Mouse (Mus musculus) forebrain, embryonic 16.5 days (tissue): ENCODE measurements at regions not wholly inside any gene's neighbourhood (a gene's known extent, or its start where the extent isn't known, plus 50 kb on each side); places are given as distances from the start of the nearest gene placed in this dataset.
A peak's percentile ranks its signal among the peaks of the same experiment; 100 is the strongest.

Experiments used
- ATAC-seq: fragments of 200-750 bp; cut with Nextera tagmentation; 2 replicates; pipeline ENCODE4 v1.8.0; 2017; ENCODE audit warnings: mild to moderate bottlenecking, moderate library complexity
- H3K27ac ChIP-seq: fragments of 300-500 bp; sonication (generic); 2 replicates; pipeline ENCODE4 v1.5.1; 2014; ENCODE audit warnings: low read length, control low read depth
- H3K27me3 ChIP-seq: fragments of 300-500 bp; sonication (generic); replicated peaks from 2 replicates; pipeline ENCODE4 v1.6.1; 2014; ENCODE audit warnings: low read length; ENCODE audit not compliant: control insufficient read depth, insufficient read depth
- H3K36me3 ChIP-seq: fragments of 300-500 bp; sonication (generic); 2 replicates; pipeline ENCODE4 v1.6.1; 2014; ENCODE audit not compliant: control insufficient read depth, insufficient read depth
- H3K4me1 ChIP-seq: fragments of 300-500 bp; sonication (generic); replicated peaks from 2 replicates; pipeline ENCODE4 v1.6.1; 2014; ENCODE audit warnings: low read length; ENCODE audit not compliant: control insufficient read depth, insufficient read depth
- H3K4me2 ChIP-seq: fragments of 300-500 bp; sonication (generic); 2 replicates; pipeline ENCODE4 v1.6.1; 2014; ENCODE audit warnings: mild to moderate bottlenecking, low read length, control low read depth
- H3K4me3 ChIP-seq: fragments of 300-500 bp; sonication (generic); replicated peaks from 2 replicates; pipeline ENCODE4 v1.5.1; 2014; ENCODE audit warnings: mild to moderate bottlenecking, low read length, control low read depth
- H3K9ac ChIP-seq: fragments of 300-500 bp; sonication (generic); replicated peaks from 2 replicates; pipeline ENCODE4 v1.6.1; 2014; ENCODE audit warnings: low read depth, low read length, control low read depth
- H3K9me3 ChIP-seq: fragments of 300-500 bp; sonication (generic); 2 replicates; pipeline ENCODE4 v1.6.1; 2016; ENCODE audit warnings: low read length; ENCODE audit not compliant: control insufficient read depth
- WGBS: fragments of 180-500 bp; shearing (Covaris S2); extraction: QIAGEN DNeasy Blood & Tissue Kit; methylation state at CpG from one replicate; pipeline ENCODE4 v1.1.7; 2014; 5-methylcytosine and 5-hydroxymethylcytosine counted together

GRCm38 (mm10) chr14:45757376-45757775 lies 99.4 kb upstream of the Ddhd1 start:
- no peaks in the 10 kb centered on the region for H3K9me3 ChIP-seq
- H3K27me3 ChIP-seq = no peaks in the 10 kb centered on the region
- H3K9ac ChIP-seq = no peak overlapping the region
- H3K36me3 ChIP-seq = no peaks in the 10 kb centered on the region
- no peak overlapping the region for H3K27ac ChIP-seq
- 11% methylated on average over 1 of the region's 1 CpGs for WGBS
- no peak for ATAC-seq
- no peak overlapping the region for H3K4me2 ChIP-seq
- no peak overlapping the region for H3K4me3 ChIP-seq
- no peaks in the 10 kb centered on the region for H3K4me1 ChIP-seq

GRCm38 (mm10) chr14:45760890-45761680 lies 103.1 kb upstream of the Ddhd1 start:
- Histone ChIP-seq H3K36me3 (no peaks in the 10 kb centered on the region), H3K4me3 (no peak overlapping the region), H3K4me2 (no peak overlapping the region), H3K9me3 (no peaks in the 10 kb centered on the region), H3K9ac (no peak overlapping the region), H3K27ac (no peak overlapping the region), H3K27me3 (no peaks in the 10 kb centered on the region), H3K4me1 (no peaks in the 10 kb centered on the region)
- 95% methylated on average over 16 of the region's 16 CpGs for WGBS
- no peak for ATAC-seq

- H3K4me1 ChIP-seq = no peaks in the 10 kb centered on the region
- H3K27ac ChIP-seq = no peak overlapping the region
- 21% methylated on average over 3 of the region's 3 CpGs for WGBS
- H3K4me3 ChIP-seq = no peak overlapping the region
- ATAC-seq = no peak
- no peak overlapping the region for H3K4me2 ChIP-seq
- H3K36me3 ChIP-seq = no peaks in the 10 kb centered on the region
- H3K9ac ChIP-seq = no peak overlapping the region
- no peaks in the 10 kb centered on the region for H3K9me3 ChIP-seq
- no peaks in the 10 kb centered on the region for H3K27me3 ChIP-seq
Observed at GRCm38 (mm10) chr14:45764231-45764630, 106.3 kb upstream of the Ddhd1 start.

GRCm38 (mm10) chr14:45766582-45766981 lies 108.6 kb upstream of the Ddhd1 start:
- H3K4me2 ChIP-seq = no peak overlapping the region
- H3K27ac ChIP-seq = no peak overlapping the region
- no peaks in the 10 kb centered on the region for H3K36me3 ChIP-seq
- no peak overlapping the region for H3K4me3 ChIP-seq
- H3K27me3 ChIP-seq = no peaks in the 10 kb centered on the region
- no peaks in the 10 kb centered on the region for H3K9me3 ChIP-seq
- no peak for ATAC-seq
- WGBS = 76% methylated on average over 1 of the region's 1 CpGs
- no peak overlapping the region for H3K9ac ChIP-seq
- H3K4me1 ChIP-seq = no peaks in the 10 kb centered on the region

GRCm38 (mm10) chr14:45772665-45773277 lies 114.8 kb upstream of the Ddhd1 start:
- 10% methylated on average over 19 of the region's 19 CpGs for WGBS
- peak; percentile 87 for ATAC-seq
- H3K4me2 ChIP-seq = peak overlapping the region; percentile 46
- H3K4me1 ChIP-seq = no peaks in the 10 kb centered on the region
- H3K9me3 ChIP-seq = no peaks in the 10 kb centered on the region
- H3K27me3 ChIP-seq = no peaks in the 10 kb centered on the region
- H3K4me3 ChIP-seq = 0 out of 2 replicates have a peak overlapping the region, but pooled peaks have one; percentile 12
- no peak overlapping the region for H3K27ac ChIP-seq
- no peaks in the 10 kb centered on the region for H3K36me3 ChIP-seq
- peak overlapping the region; percentile 30; the same call in 1 of the 2 replicates for H3K9ac ChIP-seq

- Histone ChIP-seq H3K9me3 (no peaks in the 10 kb centered on the region), H3K9ac (no peak overlapping the region), H3K4me1 (no peaks in the 10 kb centered on the region), H3K4me2 (no peak overlapping the region), H3K36me3 (no peaks in the 10 kb centered on the region), H3K27ac (no peak overlapping the region), H3K4me3 (no peak overlapping the region), H3K27me3 (no peaks in the 10 kb centered on the region)
- ATAC-seq = no peak
- 35% methylated on average over 7 of the region's 7 CpGs for WGBS
Observed at GRCm38 (mm10) chr14:45773326-45773725, 115.4 kb upstream of the Ddhd1 start.

- no peaks in the 10 kb centered on the region for H3K9me3 ChIP-seq
- H3K27ac ChIP-seq = no peak overlapping the region
- H3K4me2 ChIP-seq = no peak overlapping the region
- WGBS = 84% methylated on average over 6 of the region's 6 CpGs
- ATAC-seq = no peak
- no peaks in the 10 kb centered on the region for H3K27me3 ChIP-seq
- no peaks in the 10 kb centered on the region for H3K36me3 ChIP-seq
- no peaks in the 10 kb centered on the region for H3K4me1 ChIP-seq
- no peak overlapping the region for H3K9ac ChIP-seq
- no peak overlapping the region for H3K4me3 ChIP-seq
Observed at GRCm38 (mm10) chr14:45781850-45782249, 123.9 kb upstream of the Ddhd1 start.

- Histone ChIP-seq H3K27me3 (no peaks in the 10 kb centered on the region), H3K27ac (no peak overlapping the region), H3K4me3 (no peak overlapping the region), H3K9me3 (no peaks in the 10 kb centered on the region), H3K9ac (no peak overlapping the region), H3K4me2 (no peak overlapping the region), H3K4me1 (no peaks in the 10 kb centered on the region), H3K36me3 (no peaks in the 10 kb centered on the region)
- ATAC-seq = no peak
- WGBS = 96% methylated on average over 1 of the region's 1 CpGs
Observed at GRCm38 (mm10) chr14:45794980-45795379, 137.0 kb upstream of the Ddhd1 start.

GRCm38 (mm10) chr14:45796665-45797319 lies 138.8 kb upstream of the Ddhd1 start:
- H3K4me1 ChIP-seq = no peaks in the 10 kb centered on the region
- no peak overlapping the region for H3K9ac ChIP-seq
- no peak overlapping the region for H3K27ac ChIP-seq
- H3K27me3 ChIP-seq = no peaks in the 10 kb centered on the region
- no peaks in the 10 kb centered on the region for H3K9me3 ChIP-seq
- no peak for ATAC-seq
- H3K4me2 ChIP-seq = no peak overlapping the region
- no peaks in the 10 kb centered on the region for H3K36me3 ChIP-seq
- 78% methylated on average over 10 of the region's 10 CpGs for WGBS
- H3K4me3 ChIP-seq = no peak overlapping the region
